Mouse (Mus musculus) v-Abl transformed pro-B cells (cell line): Measurements from ENCODE around the gene 6030408B16Rik.

Experiments
- in situ Hi-C, 2 experiments: fragments of 400-800 bp; cut with MboI; formaldehyde crosslinking; loops; one replicate each; pipeline ENCODE4 v1.15.1; 2025; ENCODE audit not compliant: unreplicated experiment in 2 of 2

6030408B16Rik gene

DNA sequence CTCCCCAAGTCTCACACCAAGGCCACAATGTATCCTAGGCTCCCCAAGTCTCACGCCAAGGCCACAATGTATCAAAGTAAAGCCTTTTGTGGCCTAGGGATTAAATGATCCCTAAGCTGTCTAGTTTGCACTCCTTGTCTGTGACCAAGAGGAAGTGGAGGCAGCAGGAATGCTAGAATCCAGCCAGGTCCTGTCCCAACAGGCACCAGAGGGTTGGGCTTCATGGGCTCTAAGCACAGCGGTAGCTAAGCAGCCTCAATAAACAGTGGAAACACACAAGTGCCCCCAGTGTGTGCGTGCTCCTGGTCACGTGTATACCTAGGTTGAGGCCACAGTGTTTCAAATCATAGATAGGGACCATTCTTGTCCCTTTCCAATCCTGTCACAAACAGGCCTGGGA lies 45.3 kb downstream of the 6030408B16Rik start:
- in situ Hi-C loops: loop anchor here (5.0 to 25.0 kb wide), 2 partner anchors 434 to 1424 kb away; no protein-coding TSS in a partner anchor

DNA sequence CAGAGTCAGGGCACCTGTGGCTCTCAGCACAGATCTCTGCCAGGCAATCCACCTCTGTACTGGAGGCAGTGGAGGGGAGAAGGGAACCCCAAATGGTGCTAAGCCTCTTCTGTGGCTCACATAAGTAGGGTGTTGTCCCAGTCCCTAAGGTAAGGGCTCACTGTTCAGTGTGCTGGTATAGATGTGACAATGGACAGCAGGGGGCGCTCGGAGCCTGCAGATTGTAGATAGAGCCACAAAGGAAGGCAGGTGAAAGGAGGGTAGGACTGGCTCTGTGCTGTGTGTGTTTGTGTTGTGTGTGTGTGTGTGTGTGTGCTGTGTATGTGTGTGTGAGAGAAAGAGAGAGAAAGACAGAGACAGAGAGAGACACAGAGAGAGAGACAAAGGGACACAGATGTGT lies 46.5 kb downstream of the 6030408B16Rik start:
- in situ Hi-C loops: loop anchor here (5.0 to 25.0 kb wide), 2 partner anchors 433 to 1423 kb away; no protein-coding TSS in a partner anchor

DNA sequence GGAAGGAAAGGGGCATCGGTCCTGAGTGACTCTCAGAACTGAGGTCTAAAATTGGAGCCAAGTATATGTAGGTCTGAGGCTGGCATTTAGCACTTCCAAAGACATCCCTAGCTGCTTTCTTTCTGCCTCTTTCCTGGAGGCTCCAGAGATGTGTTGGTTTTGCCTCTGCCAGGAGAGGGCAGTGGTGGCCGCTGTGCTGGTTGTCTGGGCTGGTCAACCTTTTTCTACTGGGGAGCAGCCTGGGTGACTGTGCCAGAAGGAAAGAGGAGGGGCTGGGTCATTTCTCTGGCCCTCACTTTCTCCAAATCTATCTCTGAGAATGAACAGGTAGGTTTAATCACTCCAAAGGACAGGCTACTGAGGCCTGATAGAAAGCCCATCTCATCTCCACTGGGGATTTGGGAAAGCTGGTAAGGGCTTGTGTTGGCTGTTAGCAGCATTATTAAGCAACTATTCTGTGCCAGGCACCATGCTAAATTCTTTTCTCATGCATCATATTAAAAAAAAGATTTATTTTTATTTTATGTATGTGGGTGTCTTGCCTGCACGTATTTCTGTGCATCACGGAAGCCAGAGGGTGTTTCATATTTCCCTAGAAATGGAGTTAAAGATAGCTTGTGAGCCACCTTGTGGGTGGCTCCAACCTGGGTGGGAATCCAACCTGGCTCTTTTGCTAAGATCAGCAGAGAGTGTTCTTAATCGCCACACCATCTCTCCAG lies 48.9 kb downstream of the 6030408B16Rik start:
- in situ Hi-C loops: loop anchor here (10.0 to 25.0 kb wide), 2 partner anchors 183 to 1420 kb away; no protein-coding TSS in a partner anchor
